Mouse (Mus musculus): ENCODE measurements at regions not wholly inside any gene's neighbourhood (a gene's known extent, or its start where the extent isn't known, plus 50 kb on each side); places are given as distances from the start of the nearest gene placed in this dataset.

DNA sequence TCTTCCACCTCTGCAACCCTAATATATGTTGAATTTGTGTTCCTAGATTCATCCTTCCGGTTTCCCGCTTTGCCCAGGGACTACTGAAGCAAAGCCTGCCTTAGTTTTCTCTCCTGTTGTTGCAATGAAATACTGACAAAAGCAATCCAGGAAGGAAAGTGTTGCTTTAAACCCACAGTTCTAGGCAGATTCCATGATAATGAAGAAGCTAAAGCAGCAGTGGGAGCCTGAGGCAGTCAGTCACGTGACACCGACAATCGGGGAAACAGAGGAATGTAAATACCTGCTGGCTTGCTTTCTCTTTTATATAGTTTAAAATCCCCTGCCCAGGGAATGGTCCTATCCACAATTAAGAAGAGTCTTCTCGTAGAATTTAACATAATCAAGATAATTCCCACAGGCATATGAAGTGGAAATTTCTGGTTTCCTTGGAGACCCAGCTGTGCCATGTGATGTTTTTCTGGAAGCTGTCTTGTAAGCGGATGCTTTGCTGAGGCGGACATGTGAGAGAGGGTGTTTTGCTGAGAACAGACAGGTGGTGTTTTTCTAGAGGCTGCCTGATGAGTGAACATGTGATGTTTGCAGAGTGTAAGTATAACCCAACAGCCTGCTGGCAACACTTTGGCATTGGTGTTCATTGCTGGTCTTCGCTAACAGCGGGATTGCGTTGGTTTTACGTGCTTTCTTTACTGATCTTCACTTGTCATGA, 398.0 kb downstream of the Prim2 start:
- peak; percentile 55 to 62 for DNase-seq (ENCODE audit: low spot score in 2 of 2)

DNA sequence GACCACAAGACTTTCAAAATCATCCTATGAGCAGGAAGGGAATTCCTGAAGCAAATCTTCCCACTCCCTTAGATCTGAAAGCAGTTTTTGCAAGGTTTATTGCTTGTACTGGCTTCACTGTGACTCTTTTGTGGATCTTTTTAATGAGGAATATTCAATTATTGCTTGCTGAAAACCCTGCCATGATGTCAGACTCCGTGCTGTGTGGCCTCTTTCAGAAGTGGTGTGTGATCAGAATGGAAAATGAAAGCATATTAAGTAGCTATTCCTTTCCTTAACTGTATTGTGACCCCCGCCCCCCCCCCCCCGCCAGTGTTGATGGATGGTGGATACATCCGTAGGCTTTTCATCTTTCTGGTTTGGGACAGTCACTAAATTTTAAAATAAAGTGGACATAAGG, 400.4 kb downstream of the Prim2 start:
- DNase-seq (ENCODE audit: low spot score in 2 of 2), result no peak

DNA sequence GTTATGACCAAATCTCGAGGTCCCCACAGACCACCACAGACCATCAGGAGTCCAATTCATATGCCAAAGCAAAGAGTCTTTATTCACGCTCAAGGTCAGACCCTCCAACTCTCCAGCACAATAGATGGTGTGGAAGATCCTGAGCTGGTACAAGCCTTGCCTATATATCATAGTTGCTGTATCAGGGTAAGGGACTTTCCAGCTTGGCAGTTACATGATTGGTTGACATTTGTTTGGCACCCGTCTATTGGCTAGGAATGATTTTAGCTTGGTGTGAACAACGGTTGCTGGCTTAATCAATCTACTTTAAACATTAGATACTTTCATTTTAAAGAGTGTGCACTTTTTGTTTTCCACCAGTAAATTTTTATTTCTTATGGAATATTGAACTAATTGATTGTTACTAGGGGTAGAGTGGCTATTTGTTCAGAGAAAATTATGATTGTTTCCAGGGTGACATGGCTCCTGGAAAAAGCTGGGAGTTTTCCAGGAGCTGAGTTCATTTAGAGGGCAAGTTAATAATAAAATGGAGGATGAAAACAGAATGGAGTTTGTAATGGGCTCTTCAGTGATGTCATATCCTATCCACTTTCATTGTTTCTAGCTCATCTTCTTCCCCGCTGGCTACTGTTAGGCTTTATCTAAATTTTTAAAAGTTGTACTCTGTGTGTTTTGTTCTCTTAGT, 403.7 kb downstream of the Prim2 start:
- no peak for DNase-seq (ENCODE audit: low spot score in 2 of 2)

DNA sequence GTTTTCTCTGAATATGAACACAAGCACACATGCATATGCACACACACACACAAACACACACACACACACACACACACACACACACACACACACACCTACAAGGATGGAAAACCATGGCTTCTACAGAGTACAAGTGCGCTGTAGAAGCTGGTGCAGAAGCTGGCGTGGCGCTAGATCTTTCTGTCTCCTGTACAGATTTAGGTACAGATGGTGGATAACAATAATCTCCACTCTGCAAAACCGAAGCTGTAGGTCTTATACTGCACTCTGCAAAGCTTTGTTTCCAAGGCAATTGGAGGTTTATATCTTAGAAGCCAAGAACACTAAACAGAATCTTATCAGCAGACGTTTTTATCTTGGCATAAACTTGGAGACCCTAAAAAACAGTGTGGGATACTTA, 420.1 kb downstream of the Prim2 start:
- peak in 1 of 2 experiments; percentile 9 for DNase-seq (ENCODE audit: low spot score in 2 of 2)

DNA sequence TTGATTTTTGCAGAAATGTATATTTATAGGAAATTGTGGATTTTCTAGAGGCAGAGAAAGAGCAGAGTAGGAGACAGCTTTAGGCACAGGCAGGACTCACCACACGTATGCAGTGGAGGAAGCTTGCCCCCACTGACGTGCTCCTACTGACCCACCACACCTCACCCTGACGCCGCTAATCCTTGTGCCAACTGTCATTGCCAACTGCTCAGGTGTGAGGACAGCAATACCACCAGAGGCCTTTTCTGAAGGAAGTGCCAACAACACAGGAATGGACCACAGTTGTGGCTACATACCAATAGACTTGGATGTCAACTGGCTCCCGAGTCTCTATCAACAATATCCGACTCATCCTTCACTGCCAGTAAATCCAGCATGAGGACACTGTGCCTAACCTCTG, 422.5 kb downstream of the Prim2 start:
- DNase-seq (ENCODE audit: low spot score in 2 of 2), result no peak

DNA sequence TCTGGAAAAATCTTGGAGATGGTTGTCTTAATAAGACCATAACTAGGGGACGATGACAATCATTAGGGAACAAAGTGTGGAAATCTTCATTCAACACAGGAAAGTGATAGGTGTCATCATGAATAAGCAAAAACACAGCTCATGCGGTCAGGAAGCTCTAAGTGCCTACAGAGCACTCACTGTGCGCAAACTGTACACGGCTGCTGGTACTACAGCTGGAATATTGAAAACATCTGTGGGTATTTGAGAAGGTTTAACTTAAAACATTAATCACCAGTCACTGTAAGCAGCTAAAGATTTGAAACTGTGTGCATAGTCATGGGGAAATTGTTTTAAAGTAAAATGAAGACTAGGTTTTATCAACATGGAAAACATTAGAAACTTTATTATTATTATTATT, 424.4 kb downstream of the Prim2 start:
- DNase-seq (ENCODE audit: low spot score in 2 of 2), result no peak

DNA sequence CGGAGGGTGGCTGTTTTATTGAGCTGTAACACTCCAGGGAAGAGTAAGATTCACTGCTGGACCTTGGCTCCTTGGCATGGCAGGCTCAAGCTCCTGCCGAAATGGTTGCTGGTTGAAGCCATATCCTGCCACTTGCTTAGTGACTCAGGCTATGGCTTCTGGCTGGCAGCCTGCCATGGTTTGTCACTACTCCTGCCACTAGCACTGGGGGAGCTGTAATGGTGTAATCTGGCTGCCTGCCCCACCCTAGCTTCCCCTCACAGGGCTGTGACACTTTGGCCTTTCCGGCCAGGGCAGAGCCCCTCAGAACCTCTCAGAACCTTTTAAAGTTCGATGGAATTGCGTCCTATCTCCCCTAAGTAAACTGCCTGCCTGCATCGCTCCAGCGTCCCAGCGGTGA, 424.9 kb downstream of the Prim2 start:
- no peak for DNase-seq (ENCODE audit: low spot score in 2 of 2)

DNA sequence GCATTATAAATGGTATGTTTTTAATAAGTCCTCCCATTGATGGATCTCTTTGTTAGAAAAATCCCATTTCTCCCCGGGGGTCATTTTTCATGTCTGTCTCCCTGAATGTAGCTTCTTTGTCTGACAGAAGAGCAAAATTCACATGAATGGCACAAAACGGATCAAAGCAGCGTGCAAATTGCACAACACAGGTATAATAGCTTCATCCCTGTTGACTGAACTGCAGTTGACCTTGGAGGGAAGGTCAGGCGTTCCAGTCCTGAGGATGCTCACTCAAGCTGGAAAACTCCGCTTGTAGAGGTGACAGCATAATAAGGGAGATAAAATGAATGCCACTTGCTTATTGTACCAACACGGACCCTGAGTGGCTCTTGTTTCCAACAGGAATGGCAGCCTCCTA, 446.6 kb downstream of the Prim2 start:
- no peak for DNase-seq (ENCODE audit: low spot score in 2 of 2)

DNA sequence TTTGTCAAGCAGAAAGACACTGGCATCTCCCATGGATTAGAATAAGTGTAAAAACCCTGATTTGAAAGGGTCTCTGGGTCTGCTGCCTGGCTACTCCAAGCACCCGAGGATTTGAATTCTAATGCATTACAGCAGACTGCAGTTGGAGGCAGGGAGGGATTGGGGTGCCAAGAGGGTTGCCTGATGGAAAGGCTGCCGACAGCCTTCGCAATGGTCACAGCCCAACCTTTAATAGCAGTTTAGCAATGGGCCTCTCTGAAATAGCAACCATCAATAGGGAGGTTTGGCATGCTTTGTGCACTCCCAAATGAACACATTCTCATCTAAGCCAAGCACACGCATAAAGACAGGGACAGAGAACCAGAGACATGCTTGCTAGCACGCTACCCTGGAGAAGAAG, 454.8 kb downstream of the Prim2 start:
- DNase-seq (ENCODE audit: low spot score in 2 of 2), result peak; percentile 4 to 7

DNA sequence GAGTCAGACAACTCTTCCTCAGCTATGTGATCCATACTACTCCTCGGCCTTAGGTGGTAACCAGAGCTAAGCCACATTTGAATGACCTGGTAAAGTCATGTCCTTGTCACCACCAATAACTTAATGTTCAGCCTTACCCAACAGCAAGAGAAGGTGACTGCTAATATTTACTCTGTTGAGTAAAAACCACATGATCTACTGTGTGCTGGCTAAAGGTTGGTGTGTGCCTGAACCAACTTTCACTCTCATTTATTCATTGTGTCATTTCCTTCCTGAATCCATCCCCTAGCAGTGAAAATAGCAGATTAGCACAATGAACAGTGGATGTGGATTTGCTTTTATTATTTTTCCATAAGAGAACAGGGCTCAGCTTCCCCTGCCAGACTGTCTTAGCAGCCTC, 455.2 kb downstream of the Prim2 start:
- no peak for DNase-seq (ENCODE audit: low spot score in 2 of 2)

DNA sequence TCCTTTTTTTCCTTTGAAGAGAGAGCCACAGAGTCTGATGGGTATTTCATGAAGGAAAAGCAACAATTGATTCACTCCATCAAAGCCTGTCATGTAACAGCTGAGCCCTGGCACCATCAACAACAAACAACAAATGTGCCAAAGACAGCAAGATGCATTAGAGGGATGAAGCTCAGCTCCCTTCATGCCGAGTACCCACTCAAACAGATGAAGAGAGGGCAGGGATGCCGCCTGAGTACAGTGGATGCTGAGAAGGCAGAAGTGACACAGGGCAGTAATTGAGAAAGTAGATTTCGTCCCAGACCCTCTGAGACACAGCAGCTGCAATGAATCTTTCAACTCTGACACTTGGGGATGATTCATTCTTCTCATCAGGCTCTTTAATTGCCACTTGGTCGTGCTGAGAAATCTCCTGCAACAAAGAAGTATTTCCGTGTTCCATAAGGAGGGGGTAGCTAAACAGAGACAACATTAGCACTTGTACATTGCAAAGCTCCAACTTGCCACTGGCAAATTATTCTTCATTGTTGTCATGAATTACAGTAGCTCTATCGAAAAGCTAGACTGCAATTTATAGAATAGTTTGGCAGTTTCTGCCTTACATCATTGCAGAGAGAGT, 467.9 kb downstream of the Prim2 start:
- DNase-seq (ENCODE audit: low spot score in 2 of 2), result peak; percentile 15 to 20

DNA sequence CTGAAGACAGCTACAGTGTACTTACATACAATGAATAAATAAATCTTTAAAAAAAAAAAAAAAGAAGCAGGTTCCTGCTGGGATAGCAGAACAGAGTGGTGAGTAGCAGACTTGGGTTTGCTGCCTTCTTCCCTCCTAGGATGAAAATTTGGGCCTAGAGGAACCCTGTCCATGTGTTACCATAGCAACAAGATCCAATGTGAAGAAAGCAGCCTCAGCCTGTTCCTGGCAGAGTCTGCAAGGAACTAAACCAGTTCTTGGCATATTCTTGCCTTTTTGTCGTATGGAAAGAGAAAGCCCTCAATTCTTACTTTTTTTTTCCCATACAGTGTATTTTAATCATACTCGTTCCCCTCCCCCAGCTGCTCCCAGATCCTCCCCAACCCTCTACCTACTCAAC, 474.5 kb downstream of the Prim2 start:
- no peak for DNase-seq (ENCODE audit: low spot score in 2 of 2)

DNA sequence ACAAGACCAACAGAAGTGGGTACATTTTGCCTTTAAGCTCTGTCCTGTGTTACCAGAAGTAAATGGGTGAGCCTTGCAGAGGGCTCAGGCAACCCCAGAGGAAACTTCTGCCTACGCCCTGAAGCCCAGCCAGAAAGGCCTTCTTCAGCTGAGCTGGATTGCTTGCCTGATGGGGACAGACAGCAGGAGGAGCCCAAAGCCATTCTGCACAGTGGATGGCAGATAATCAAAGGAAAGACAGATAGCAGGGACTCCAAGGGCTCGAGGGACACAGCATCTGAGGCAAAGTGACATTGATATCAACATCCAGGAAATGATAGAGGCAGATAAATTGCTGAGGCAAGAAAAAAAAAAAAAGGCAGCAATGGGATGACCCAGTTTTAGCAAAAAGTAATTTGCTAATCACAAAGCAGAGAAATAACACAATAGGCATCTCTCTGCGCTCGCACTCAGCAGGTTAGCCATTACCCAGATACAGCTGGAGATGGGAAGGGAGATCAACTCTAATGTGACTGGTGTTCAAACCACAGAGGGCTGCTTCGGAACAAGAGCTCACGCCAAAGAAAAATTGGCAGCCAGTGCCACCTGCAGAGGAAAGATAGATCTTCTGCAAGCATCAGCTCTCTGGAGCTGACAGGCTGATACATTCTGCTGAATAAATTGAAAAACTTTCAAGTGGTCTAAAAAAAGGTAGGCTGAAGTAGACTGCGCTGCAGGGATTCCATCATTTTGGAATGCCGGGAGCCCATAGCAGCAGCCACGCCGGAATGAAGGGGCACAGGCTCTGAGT, 494.8 kb downstream of the Prim2 start:
- DNase-seq (ENCODE audit: low spot score in 2 of 2), result peak; percentile 36 to 48

DNA sequence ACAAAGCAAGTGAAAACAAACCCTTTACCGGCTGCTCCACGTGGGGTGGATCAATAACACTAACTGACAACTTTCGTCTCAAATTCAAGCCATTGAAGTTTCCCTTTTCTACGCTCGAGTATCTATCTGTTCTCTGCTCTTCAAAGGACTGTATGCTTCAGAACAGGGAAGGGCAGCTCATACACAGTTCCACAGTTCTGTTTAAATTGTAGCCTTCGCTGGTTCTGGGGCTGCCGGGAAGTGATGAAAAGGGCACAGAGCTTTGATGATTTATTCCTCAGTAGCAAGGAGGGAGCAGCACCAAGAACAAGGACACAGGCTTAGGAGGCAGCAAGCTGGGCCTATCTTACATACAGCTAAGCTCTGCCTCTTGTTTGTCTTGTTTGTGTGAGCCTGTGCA, 532.6 kb downstream of the Prim2 start:
- no peak for DNase-seq (ENCODE audit: low spot score in 2 of 2)

DNA sequence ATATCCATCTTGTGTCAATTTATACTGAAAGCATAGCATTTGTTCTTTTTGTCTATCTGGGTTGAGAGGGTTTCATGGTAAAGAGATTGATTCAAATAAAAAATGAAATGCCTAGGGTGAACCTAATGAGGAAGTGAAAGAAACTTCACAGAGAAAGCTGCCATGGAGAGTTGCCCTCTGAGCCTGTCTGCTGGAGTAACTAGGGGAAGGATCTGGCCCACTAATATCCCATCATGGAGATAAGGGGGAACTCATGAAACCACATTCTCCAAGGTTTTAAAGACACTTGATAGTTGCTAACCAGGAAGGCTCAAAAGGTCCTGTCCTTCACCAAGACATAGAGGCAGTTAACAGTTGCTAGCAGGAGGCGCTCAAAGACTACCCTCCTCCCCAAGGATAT, 539.2 kb downstream of the Prim2 start:
- DNase-seq (ENCODE audit: low spot score in 2 of 2), result no peak

DNA sequence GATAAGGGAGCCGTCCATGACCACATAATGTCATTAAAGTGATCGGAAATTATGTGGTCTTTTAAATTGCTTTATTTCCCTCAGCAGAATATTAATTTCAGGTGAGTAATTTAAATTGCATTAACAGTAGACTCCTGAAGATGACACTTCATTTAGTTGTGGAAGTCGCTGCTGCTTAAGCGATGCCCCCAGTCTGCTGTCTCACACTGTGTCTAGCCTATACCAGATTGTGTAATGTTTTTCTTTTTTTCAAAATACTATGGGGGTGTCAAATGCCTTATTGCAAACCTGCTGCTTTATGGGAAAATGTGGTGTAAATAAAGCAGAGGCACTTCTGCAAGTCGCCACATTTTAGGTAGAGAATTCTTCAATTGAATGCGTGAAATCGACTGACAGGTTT, 544.5 kb downstream of the Prim2 start:
- DNase-seq (ENCODE audit: low spot score in 2 of 2), result peak in 1 of 2 experiments; percentile 3

DNA sequence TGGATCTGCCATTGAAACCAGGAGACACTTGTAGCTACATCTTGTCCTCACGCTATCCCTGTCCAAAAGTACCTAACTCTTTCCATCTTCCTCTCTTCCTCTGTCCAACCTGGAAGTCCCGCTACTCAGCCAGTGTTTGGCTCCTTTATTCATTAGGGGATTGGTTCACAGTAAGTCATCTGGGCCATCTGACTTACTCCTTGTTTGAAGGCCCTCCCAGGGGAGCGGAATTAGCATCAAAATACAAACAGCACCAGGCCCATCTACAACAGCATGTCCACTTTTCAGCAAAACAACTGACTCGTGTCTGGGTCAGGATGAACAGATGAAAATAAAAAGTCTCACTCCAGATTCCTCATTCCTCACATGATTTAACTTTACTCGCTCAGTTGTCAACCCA, 559.2 kb upstream of the Gm5415 start:
- DNase-seq (ENCODE audit: low spot score in 2 of 2), result no peak

DNA sequence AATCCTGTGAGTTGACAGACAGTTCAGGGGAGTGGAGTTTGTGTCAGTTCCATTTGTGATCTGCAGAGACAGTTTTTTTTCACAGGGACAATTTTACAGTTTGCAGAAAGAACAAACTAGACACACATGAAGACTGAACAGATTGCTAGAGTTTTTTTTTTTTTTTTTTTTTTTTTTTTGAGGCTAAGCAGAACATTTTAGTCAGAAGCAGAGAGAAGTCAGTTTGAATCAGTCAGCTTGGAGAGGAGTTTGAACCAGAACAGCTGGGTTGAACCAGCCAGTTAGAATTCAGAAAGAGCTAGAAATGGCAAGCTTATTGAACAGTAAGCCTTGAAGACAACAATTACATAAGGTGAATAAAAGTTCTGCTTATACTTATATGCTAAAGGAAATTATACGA, 557.2 kb upstream of the Gm5415 start:
- DNase-seq (ENCODE audit: low spot score in 2 of 2), result no peak

DNA sequence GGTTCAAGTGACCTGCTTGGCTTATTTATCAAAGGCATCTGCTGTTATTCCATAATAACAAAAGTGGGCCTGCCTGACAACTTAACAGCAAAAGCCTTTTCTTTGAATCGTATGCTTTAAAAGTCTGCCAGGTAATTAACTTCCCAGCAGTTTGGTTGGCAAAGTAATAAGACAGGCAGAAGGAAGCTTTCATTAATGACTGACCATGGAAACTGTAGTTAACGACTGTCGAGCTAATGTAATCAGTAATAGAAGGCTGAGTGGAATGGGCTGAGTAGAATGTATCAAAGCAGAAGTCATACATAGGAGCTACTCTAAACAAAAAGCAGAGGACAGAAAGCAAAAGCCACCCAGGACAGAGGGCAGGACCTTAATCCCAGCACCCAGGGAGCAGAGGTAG, 551.0 kb upstream of the Gm5415 start:
- DNase-seq (ENCODE audit: low spot score in 2 of 2), result no peak

DNA sequence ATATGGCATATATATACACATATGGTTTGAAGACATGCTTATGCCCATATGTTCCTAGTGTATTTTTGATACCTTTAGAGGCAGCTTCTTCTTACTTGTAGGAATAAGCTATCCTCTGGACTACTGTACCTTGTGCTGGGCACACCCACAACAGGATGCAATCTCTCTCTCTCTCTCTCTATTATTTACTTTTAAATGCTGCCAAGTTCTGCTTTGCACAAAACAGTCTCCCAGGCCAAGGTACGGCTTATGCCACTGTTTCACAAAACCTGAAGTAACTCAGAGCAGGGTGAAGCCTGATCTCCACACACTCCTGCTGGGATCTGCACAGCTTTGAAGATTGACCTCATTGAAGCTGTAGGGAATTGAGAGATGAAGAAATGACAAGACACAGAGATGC, 549.8 kb upstream of the Gm5415 start:
- DNase-seq (ENCODE audit: low spot score in 2 of 2), result no peak

DNA sequence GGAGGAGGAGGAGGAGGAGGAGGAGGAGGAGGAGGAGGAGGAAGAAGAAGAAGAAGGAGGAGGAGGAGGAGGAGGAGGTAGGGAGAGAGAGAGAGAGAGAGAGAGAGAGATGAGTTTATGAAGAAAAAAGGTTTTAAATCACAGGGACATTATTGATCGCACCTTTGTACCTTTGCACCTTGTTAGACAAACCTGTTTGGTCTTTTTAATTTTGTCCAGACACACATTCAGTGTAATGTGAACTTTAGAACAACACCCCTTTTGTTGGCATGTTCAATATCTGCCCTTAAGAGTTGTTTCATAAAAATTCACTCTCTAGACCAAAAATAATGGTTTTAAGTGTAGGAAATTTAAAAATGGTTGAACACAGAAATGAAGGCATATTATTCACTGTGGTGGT, 527.5 kb upstream of the Gm5415 start:
- no peak for DNase-seq (ENCODE audit: low spot score in 2 of 2)

DNA sequence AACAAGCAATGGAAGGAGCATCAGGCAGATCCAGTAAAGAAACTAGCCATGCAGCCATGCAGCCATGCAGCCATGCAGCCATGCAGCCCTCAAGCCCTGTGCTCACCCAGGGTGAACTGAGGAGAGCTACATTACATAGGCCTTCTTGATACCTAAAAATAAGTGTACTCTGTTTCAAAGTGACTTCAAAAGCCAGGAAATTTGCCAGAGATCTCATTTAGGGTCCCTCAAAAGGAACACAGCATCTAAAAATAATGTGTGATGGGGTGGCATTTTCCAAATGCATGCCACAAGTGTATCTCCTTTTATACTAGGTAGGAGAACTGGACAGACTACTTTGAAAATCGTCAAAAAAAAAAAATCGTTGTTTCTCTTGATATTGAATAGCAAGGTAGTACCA, 510.9 kb upstream of the Gm5415 start:
- no peak for DNase-seq (ENCODE audit: low spot score in 2 of 2)

Measured in layer of hippocampus, adult 8-10 months (tissue).